Mouse (Mus musculus) olfactory bulb, adult 2 months (tissue): ENCODE data around the gene Kcna7. TPM values are rescaled to one million over a fixed set of nuclear protein-coding genes. Genes with fewer than 3 reads are reported as not detected.
"Not testable (repeated sequence)": the region's sequence is repeated elsewhere in the genome, so short reads cannot be mapped to it uniquely, and the experiment has no call there.

Experiments used
- H3K27ac ChIP-seq: fragments of 200-500 bp; 2 replicates; pipeline ENCODE4 v1.5.1; 2012; ENCODE audit warnings: low read depth, low read length; ENCODE audit not compliant: insufficient read depth
- H3K4me1 ChIP-seq: fragments of 200-500 bp; 2 replicates; pipeline ENCODE4 v1.6.1; 2012; ENCODE audit warnings: low read length; ENCODE audit not compliant: control insufficient read depth, insufficient read depth
- H3K4me3 ChIP-seq: fragments of 200-500 bp; 2 replicates; pipeline ENCODE4 v1.5.1; 2012; ENCODE audit warnings: mild to moderate bottlenecking, low read depth, low read length, moderate library complexity; ENCODE audit not compliant: insufficient read depth
- CTCF ChIP-seq: fragments of 200-500 bp; IDR thresholded peaks from 2 replicates; pipeline ENCODE4 v1.5.1; 2012; ENCODE audit warnings: low read depth, mild to moderate bottlenecking, low read length, moderate library complexity; ENCODE audit not compliant: insufficient read depth
- POLR2A ChIP-seq: fragments of 200-500 bp; IDR thresholded peaks from 2 replicates; pipeline ENCODE4 v1.6.1; 2012; ENCODE audit warnings: mild to moderate bottlenecking, low read depth, low read length, moderate library complexity; ENCODE audit not compliant: insufficient read depth
- WGBS: fragments of 180-500 bp; shearing (Covaris S2); methylation state at CpG from one replicate; pipeline ENCODE4 v1.1.7; 2018; 5-methylcytosine and 5-hydroxymethylcytosine counted together
- polyA plus RNA-seq: library from polyadenylated mRNA; stranded (reverse); fragments of >200 nt; gene quantifications from 2 replicates; pipeline ENCODE4 v1.2.4, GENCODE M21; 2012; ENCODE audit warnings: low replicate concordance; ENCODE audit not compliant: missing spikeins, insufficient read depth, insufficient read length

Kcna7 gene
- not detected in 2 replicates for polyA plus RNA-seq

GRCm38 (mm10) chr7:45405091-45406075 lies at the start of gene Kcna7:
Kcna7 (plus strand) TSS chr7:45405653.
- WGBS = 11% methylated on average over 28 of the region's 28 CpGs
- TF ChIP-seq CTCF = peak; percentile 70
- TF ChIP-seq POLR2A = no peak
- peaks cover 10% of the 10 kb centered on the region; the same call in 1 of the 2 replicates for H3K4me1 ChIP-seq

GRCm38 (mm10) chr7:45356087-45356486 lies 49.4 kb upstream of the Kcna7 start:
- H3K4me3 ChIP-seq = no peak overlapping the region
- WGBS = 81% methylated on average over 13 of the region's 13 CpGs
- TF ChIP-seq POLR2A (no peak), CTCF (no peak)

More at GRCm38 (mm10) chr7:45405091-45406075, at the start of gene Kcna7:
- Histone ChIP-seq H3K4me3 (peak within 1 kb of the TSS; percentile 13), H3K27ac (no peak within 1 kb of the TSS)

GRCm38 (mm10) chr7:45359081-45359480 lies 46.4 kb upstream of the Kcna7 start:
- H3K4me3 ChIP-seq, H3K4me1 ChIP-seq, H3K27ac ChIP-seq: not testable (repeated sequence)
- WGBS = 78% methylated on average over 11 of the region's 11 CpGs

More at GRCm38 (mm10) chr7:45356087-45356486, 49.4 kb upstream of the Kcna7 start:
- Histone ChIP-seq H3K27ac (no peak overlapping the region), H3K4me1 (0 out of 2 replicates have a peak, but pooled peaks cover under 1% of the 10 kb centered on the region)

- TF ChIP-seq CTCF (no peak), POLR2A (no peak)
- Histone ChIP-seq H3K4me3 (no peak overlapping the region), H3K27ac (no peak overlapping the region), H3K4me1 (peaks cover 9% of the 10 kb centered on the region)
- WGBS = 64% methylated on average over 18 of the region's 18 CpGs
Measured at GRCm38 (mm10) chr7:45360404-45361125, 44.9 kb upstream of the Kcna7 start.

GRCm38 (mm10) chr7:45361243-45361804 lies 44.1 kb upstream of the Kcna7 start:
- H3K4me1 ChIP-seq = peaks cover 13% of the 10 kb centered on the region

GRCm38 (mm10) chr7:45362801-45363200 lies 42.7 kb upstream of the Kcna7 start:
- TF ChIP-seq POLR2A (no peak), CTCF (no peak)
- Histone ChIP-seq H3K27ac (no peak overlapping the region), H3K4me1 (peaks cover 14% of the 10 kb centered on the region), H3K4me3 (no peak overlapping the region)
- 35% methylated on average over 13 of the region's 13 CpGs for WGBS

More at GRCm38 (mm10) chr7:45361243-45361804, 44.1 kb upstream of the Kcna7 start:
- TF ChIP-seq POLR2A (peak; percentile 55; the same call in 1 of the 2 replicates), CTCF (0 out of 2 replicates have a peak, but pooled peaks have one; percentile 13)
- 1% methylated on average over 43 of the region's 43 CpGs for WGBS
- Histone ChIP-seq H3K4me3 (peak overlapping the region; percentile 48), H3K27ac (no peak overlapping the region)

GRCm38 (mm10) chr7:45363983-45364382 lies 41.5 kb upstream of the Kcna7 start:
- H3K4me1 ChIP-seq = peaks cover 25% of the 10 kb centered on the region
- TF ChIP-seq CTCF (no peak), POLR2A (no peak)
- WGBS = 95% methylated on average over 2 of the region's 2 CpGs
- H3K4me3 ChIP-seq = no peak overlapping the region
- no peak overlapping the region for H3K27ac ChIP-seq

GRCm38 (mm10) chr7:45365742-45366651 lies 39.5 kb upstream of the Kcna7 start:
- TF ChIP-seq CTCF = no peak
- TF ChIP-seq POLR2A = no peak
- no peak overlapping the region for H3K27ac ChIP-seq
- H3K4me3 ChIP-seq = peak overlapping the region; percentile 66
- WGBS = 6% methylated on average over 35 of the region's 35 CpGs
- peaks cover 39% of the 10 kb centered on the region for H3K4me1 ChIP-seq
